Mouse (Mus musculus) lung, embryonic 14.5 days (tissue): ENCODE data around the gene Slc25a20. TPM values are rescaled to one million over a fixed set of nuclear protein-coding genes. Genes with fewer than 3 reads are reported as not detected.

Experiments used
- ATAC-seq: fragments of 200-750 bp; cut with Nextera tagmentation; 2 replicates; pipeline ENCODE4 v1.8.0; 2017; ENCODE audit warnings: mild to moderate bottlenecking, moderate TSS enrichment, moderate library complexity; ENCODE audit not compliant: insufficient read depth
- DNase-seq: peaks from one replicate; pipeline ENCODE4 v3.0.0-alpha.2; 2015
- H3K27ac ChIP-seq: fragments of 300-500 bp; sonication (generic); 2 replicates; pipeline ENCODE4 v1.5.1; 2014; ENCODE audit warnings: low read depth, mild to moderate bottlenecking, moderate library complexity
- H3K27me3 ChIP-seq: fragments of 300-500 bp; sonication (generic); 2 replicates; pipeline ENCODE4 v1.6.1; 2014; ENCODE audit warnings: low read length, control low read depth; ENCODE audit not compliant: insufficient read depth
- H3K36me3 ChIP-seq: fragments of 300-500 bp; sonication (generic); 2 replicates; pipeline ENCODE4 v1.6.1; 2014; ENCODE audit warnings: control low read depth; ENCODE audit not compliant: insufficient read depth
- H3K4me1 ChIP-seq: fragments of 300-500 bp; sonication (generic); 2 replicates; pipeline ENCODE4 v1.6.1; 2014; ENCODE audit warnings: antibody characterized with exemption, control low read depth; ENCODE audit not compliant: insufficient read depth
- H3K4me2 ChIP-seq: fragments of 300-500 bp; sonication (generic); 2 replicates; pipeline ENCODE4 v1.6.1; 2014; ENCODE audit warnings: mild to moderate bottlenecking
- H3K4me3 ChIP-seq: fragments of 300-500 bp; sonication (generic); 2 replicates; pipeline ENCODE4 v1.5.1; 2014; ENCODE audit warnings: low read depth, low read length
- H3K9ac ChIP-seq: fragments of 300-500 bp; sonication (generic); 2 replicates; pipeline ENCODE4 v1.6.1; 2014
- H3K9me3 ChIP-seq: fragments of 300-500 bp; sonication (generic); 2 replicates; pipeline ENCODE4 v1.6.1; 2016; ENCODE audit warnings: low read depth, low read length, control low read depth
- CTCF ChIP-seq: IDR thresholded peaks from 2 replicates; pipeline ENCODE4 v1.5.1; 2016; ENCODE audit warnings: antibody characterized with exemption, low read depth
- WGBS: fragments of 180-500 bp; shearing (Covaris S2); extraction: QIAGEN DNeasy Blood & Tissue Kit; methylation state at CpG from one replicate; pipeline ENCODE4 v1.1.7; 2014; 5-methylcytosine and 5-hydroxymethylcytosine counted together
- polyA plus RNA-seq: library from polyadenylated mRNA; unstranded; fragments of >200 nt; fragmentation: Nextera tagmentation; extraction: Ambion mirVana; gene quantifications from 2 replicates; pipeline ENCODE4 v1.2.1, GENCODE M21; 2014

The Slc25a20 gene
- polyA plus RNA-seq, 1 experiment from 2014 or later: 27.6 TPM

DNA sequence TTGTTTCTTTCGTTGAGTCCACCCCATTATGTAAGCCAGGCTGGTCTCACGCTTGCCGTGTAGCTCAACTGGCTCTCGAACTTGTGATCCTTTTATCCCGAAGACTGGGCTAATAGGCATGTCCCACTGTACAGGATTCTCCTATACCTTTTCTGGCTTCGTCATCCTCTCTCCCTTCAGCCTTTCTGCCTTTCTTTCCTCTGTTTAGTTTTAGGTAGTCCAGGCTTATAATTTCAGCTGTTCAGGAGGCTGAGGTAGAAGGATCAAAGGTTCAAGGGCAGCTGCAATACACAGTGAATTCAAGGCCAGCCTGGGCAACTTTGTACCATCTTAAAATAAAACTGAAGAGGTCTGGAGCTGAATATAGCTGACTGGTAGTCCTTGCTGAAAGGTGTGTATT, 25.3 kb downstream of the Slc25a20 start:
- no peaks in the 10 kb centered on the region for H3K27me3 ChIP-seq
- H3K4me2 ChIP-seq: no peak overlapping the region
- no peak overlapping the region for H3K4me3 ChIP-seq
- ATAC-seq (no peak), DNase-seq (no peak)
- peak overlapping the region; percentile 51; the same call in 1 of the 2 replicates for H3K27ac ChIP-seq
- H3K4me1 ChIP-seq: no peaks in the 10 kb centered on the region; the same call in 1 of the 2 replicates
- H3K36me3 ChIP-seq: peaks cover 11% of the 10 kb centered on the region; the same call in 1 of the 2 replicates
- WGBS: 53% methylated on average over 6 of the region's 6 CpGs
- no peak overlapping the region for H3K9ac ChIP-seq
- no peaks in the 10 kb centered on the region for H3K9me3 ChIP-seq
- no peak for TF ChIP-seq CTCF

DNA sequence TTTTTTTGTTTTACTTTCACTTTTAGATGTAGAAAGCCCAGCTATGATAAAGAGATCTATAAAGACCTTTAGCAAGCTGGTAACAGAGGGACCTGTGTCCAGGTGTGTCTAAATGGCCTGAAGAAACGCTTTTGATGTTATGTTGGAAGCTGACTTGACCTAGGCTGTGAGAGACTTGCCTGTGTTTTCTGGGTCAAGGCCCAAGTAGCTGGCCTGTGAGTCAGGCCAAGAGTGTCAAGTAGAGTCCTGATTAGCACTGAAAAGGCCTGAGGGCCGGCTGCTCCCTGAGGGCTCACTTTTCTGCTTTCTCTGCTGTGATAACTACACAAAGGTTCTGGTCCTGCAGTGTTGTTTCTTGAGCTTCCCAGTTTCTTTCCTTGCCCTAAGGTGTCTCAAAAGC, 25.8 kb downstream of the Slc25a20 start:
- Histone ChIP-seq H3K4me2 (no peak overlapping the region), H3K27me3 (no peaks in the 10 kb centered on the region), H3K27ac (no peak overlapping the region), H3K4me3 (no peak overlapping the region), H3K9ac (no peak overlapping the region), H3K9me3 (no peaks in the 10 kb centered on the region), H3K36me3 (peaks cover 6% of the 10 kb centered on the region; the same call in 1 of the 2 replicates), H3K4me1 (no peaks in the 10 kb centered on the region; the same call in 1 of the 2 replicates)
- TF ChIP-seq CTCF: no peak
- 53% methylated on average over 2 of the region's 2 CpGs for WGBS
- no peak for DNase-seq
- no peak for ATAC-seq

DNA sequence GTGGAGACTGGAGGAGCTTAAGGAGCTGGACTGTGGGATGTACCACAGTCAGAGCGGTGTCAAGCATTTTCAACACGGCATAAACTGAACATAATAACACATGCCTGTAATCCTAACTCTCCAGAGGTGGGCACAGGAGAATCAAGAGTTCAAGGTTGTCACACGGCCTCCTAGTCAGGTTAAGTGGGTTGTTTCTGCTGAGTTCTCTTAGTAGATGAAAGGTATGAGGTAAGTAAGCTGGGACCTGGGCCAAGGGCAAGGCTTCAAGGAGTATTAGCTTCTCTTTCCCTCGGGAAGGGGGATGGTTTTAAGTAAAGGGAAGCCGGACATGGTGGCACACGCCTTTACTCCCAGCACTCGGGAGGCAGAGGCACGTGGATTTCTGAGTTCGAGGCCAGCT, 26.6 kb downstream of the Slc25a20 start:
- 0 out of 2 replicates have a peak, but pooled peaks cover 3% of the 10 kb centered on the region for H3K36me3 ChIP-seq
- no peak overlapping the region for H3K4me2 ChIP-seq
- TF ChIP-seq CTCF: no peak
- DNase-seq: peak; percentile 61
- ATAC-seq: no peak
- H3K9ac ChIP-seq: no peak overlapping the region
- H3K4me3 ChIP-seq: no peak overlapping the region
- WGBS: 57% methylated on average over 9 of the region's 9 CpGs
- no peaks in the 10 kb centered on the region; the same call in 1 of the 2 replicates for H3K4me1 ChIP-seq
- H3K27me3 ChIP-seq: no peaks in the 10 kb centered on the region
- no peaks in the 10 kb centered on the region for H3K9me3 ChIP-seq
- no peak overlapping the region for H3K27ac ChIP-seq

DNA sequence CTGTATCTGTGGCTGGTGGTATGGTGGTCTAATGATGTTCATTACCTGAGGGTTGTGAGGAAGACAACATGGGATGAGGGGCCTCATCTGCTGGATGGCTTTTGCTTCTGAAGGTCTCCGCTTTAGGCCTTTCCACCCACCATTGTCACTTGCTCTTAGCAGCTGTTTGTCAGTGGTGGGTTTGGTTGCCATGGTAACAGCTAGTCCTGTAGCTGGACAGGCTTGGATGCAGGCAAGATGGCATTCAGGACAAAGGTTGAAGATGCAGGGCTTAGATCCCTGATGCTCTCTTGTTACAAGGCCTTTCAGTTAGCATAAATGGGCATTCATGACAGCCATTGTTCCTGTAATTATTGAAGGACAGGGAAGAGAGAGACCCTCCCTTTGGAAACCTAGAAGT, 27.2 kb downstream of the Slc25a20 start, which contains the start of gene Prkar2a:
Prkar2a (plus strand) TSS at position 209 of the 400 bp plus-strand sequence.
- no peak within 1 kb of the TSS for H3K4me2 ChIP-seq
- H3K36me3 ChIP-seq: 0 out of 2 replicates have a peak, but pooled peaks cover 3% of the 10 kb centered on the region
- H3K27me3 ChIP-seq: no peaks in the 10 kb centered on the region
- no peaks in the 10 kb centered on the region; the same call in 1 of the 2 replicates for H3K4me1 ChIP-seq
- no peak for ATAC-seq
- H3K9ac ChIP-seq: no peak within 1 kb of the TSS
- 63% methylated on average over 1 of the region's 1 CpGs for WGBS
- no peak for TF ChIP-seq CTCF
- no peak for DNase-seq
- H3K27ac ChIP-seq: no peak within 1 kb of the TSS
- H3K4me3 ChIP-seq: no peak within 1 kb of the TSS
- no peaks in the 10 kb centered on the region for H3K9me3 ChIP-seq

DNA sequence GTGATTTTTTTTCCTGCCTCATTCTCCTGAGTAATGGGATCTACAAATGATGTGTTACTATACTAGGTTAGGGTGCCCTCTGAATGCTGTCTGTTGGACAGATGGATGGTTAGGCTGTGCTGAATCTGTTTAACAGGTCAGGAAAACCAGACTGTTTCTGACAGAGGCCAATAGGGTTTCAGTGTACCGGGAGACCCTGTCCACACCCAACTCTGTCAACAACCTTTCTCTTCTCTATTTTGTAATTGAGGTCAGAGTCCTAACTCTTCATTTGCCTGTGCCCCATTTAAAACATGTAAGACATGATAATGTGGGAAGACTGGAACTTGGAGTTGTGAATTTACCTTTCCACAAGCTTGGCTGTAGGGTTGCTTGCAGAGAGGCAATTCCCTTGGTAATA, 28.1 kb downstream of the Slc25a20 start:
- Histone ChIP-seq H3K4me1 (no peaks in the 10 kb centered on the region; the same call in 1 of the 2 replicates), H3K4me3 (no peak overlapping the region), H3K36me3 (0 out of 2 replicates have a peak, but pooled peaks cover under 1% of the 10 kb centered on the region), H3K27me3 (no peaks in the 10 kb centered on the region), H3K9ac (no peak overlapping the region), H3K4me2 (no peak overlapping the region), H3K9me3 (no peaks in the 10 kb centered on the region), H3K27ac (no peak overlapping the region)
- no peak for ATAC-seq
- WGBS: 83% methylated on average over 1 of the region's 1 CpGs
- no peak for DNase-seq
- no peak for TF ChIP-seq CTCF

DNA sequence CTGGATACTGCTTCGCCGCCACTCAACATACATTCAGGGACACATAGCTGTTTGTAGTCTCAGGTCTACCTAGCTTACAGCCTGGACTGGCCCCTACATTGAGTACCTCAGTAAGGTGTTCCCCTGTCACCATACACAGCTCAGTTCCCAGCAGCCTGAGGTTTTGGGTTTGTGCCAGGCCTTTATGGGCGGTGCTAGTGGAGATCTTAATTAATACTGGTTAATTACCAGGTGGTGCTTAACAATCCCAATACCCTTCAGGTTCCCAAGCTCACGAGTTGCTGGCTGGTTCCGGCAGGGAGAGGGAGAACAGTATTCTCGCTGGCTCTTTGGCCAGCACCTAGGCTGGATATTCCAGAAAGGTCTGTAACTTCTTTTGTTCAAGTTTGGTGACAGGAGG, 29.0 kb downstream of the Slc25a20 start:
- Histone ChIP-seq H3K4me2 (no peak overlapping the region), H3K9ac (no peak overlapping the region), H3K4me1 (no peaks in the 10 kb centered on the region; the same call in 1 of the 2 replicates), H3K9me3 (no peaks in the 10 kb centered on the region), H3K27ac (no peak overlapping the region), H3K4me3 (no peak overlapping the region), H3K27me3 (no peaks in the 10 kb centered on the region), H3K36me3 (no peaks in the 10 kb centered on the region)
- TF ChIP-seq CTCF: no peak
- ATAC-seq: no peak
- DNase-seq: no peak
- WGBS: 89% methylated on average over 6 of the region's 6 CpGs

DNA sequence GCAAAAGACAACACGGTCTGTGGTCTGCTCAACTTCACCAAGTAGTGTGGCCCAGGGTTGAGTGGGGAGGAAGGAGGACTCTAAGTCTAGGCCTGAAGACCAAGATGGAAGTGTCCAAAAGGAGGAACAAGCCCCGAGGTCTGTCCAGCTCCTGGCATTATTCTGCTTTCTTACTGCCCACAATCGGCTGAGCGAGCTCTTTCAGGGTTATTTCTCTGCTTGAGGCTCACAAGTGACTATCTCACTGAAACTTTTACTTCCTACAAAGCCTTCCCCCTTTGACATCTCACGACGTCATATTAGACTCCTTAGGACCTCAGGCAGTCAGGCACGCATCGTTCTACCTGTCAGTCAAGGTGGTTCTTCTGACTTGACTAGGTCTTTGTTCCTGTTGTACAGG, 29.5 kb downstream of the Slc25a20 start:
- Histone ChIP-seq H3K27ac (no peak overlapping the region), H3K27me3 (no peaks in the 10 kb centered on the region), H3K4me2 (peak overlapping the region; percentile 92), H3K9ac (peak overlapping the region; percentile 74), H3K9me3 (no peaks in the 10 kb centered on the region), H3K4me3 (peak overlapping the region; percentile 73), H3K4me1 (no peaks in the 10 kb centered on the region; the same call in 1 of the 2 replicates), H3K36me3 (no peaks in the 10 kb centered on the region)
- WGBS: 63% methylated on average over 8 of the region's 8 CpGs
- no peak for TF ChIP-seq CTCF
- ATAC-seq (no peak), DNase-seq (peak; percentile 20)
